Mouse (Mus musculus) thymus, postnatal 4 days (tissue): Measurements from ENCODE around the gene P2rx2.

Experiments
- DNase-seq: peaks from one replicate; pipeline ENCODE4 v3.0.0; 2021

The P2rx2 gene

GRCm38 (mm10) chr5:110342648-110343284 is at the start of gene P2rx2:
Gene P2rx2 (minus strand): TSS chr5:110343212.
- DNase-seq: peak; percentile 64

DNA sequence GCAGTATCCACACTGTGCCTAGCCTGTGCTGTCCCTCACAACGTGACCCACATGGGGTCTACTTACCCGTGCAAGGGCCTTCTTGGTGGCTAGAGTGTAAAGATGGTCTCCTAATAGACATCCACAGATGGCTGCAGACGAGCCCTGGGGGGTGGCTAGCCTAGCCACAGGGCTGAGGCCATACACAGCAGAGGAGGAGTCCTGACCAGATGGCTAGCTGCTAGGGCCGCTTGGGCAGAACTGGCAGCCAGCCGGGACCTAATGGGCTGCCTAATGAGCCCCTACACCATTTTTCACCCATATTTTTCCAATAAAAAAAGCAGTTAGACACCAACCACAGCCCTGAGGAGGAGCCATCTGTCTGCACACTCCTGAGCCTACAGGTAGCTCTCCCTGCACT is 49.7 kb upstream of the P2rx2 start:
- DNase-seq: no peak

DNA sequence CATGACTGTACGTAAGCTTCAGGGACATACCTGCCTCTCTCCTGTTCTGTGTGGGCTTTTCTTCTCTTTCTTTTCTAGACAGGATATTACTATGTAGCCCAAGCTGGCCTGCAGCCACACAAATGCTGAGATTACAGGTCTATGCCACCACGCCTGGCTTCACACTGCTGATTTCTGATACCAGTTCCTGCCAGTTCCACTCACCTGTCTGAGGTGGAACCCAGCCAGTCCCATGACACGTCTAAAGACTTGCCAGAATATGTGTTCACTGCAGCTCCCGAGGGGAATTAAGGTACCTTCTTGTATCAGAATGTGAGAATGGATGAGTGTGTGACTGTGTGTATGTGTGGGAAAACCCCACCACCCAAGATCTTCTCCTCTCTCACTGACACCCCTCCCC is 47.6 kb upstream of the P2rx2 start:
- no peak for DNase-seq

- DNase-seq: no peak
These were observed 44.3 kb upstream of the P2rx2 start for GRCm38 (mm10) chr5:110387332-110387731.

DNA sequence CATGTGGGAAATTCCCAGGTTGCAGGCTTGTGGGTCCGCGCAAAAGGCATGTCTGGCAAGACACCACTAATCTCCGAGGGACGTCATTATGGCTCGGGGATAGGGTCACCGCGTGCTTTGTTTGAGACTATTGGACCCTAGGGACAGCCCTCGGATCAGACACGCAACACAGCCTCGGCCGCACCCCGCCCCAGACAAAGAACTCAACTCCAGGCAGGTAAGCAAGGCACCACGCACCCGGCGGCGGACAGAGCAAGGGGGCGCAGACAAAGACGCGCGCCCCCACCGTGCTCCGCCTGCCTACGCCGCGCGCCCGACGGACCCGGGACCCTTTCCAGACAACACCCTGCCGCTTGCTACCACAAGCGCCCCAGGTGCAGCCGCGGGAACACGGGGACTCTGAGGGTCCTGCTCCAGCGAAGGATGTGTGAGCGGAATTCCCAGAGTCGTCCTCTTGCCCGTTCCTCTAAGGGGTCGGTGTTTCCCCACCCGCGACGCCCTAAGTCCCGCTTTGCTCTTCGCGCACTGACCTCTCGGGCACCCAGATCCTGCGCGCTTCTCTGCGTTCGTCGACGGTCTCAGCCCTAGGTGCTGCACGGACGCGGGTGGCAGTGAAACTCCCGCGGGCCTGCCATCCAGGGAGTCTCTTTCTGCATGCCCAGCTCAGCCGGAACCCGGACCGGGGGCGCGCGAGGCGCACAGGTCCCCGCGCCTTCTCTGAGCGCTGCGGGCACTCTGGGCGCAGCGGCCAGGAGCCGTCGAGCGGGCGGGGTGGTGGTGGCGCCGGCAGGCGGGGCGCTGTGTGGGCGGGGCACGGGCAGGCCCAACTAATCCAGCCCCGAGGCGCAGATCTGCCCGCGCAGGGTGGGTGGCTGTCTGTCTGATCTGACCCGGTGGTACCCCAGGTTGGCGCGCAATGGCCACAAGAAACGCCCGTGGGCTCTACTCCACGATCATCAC is 43.6 kb upstream of the P2rx2 start:
- DNase-seq: peak; percentile 65

GRCm38 (mm10) chr5:110385263-110385662 is 42.3 kb upstream of the P2rx2 start:
- DNase-seq: no peak

DNA sequence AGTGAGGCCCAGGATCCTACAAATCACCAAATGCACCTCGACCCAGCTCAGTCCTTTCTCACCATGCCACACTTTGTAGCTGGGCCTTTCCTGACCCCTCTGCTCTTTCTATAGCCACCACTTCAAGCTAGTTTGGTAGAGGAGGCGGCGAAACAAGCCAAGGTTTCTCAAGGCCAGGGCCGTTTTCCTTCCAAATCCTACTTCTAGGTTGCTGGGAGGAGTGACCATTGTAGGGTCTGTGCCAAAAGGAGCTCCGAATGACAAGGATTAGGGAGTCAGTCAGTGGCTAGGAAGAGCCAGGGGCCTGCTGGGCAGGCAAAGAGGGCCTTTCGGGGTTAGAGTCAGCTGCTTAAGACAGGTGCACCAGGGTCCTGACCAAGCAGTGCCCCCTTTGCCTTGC is 41.5 kb upstream of the P2rx2 start:
- no peak for DNase-seq

DNA sequence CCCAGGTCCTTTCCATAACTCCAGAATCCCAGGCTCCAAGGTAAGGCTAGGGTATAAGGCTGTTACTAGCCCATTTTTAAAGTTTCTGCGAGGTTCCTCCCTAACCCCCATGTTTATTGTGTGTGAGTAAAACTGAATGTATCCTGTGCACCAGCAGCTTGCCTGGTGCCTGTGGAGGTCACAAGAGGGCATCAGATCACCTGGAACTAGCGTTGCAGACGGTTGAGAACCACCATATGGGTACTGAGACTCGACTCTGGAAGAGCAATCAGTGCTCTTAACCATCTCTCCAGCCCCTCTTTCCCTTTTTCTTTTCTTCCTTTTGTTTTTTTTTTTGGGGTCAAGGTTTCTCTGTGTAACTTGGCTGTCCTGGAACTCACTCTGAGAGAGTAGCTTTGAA is 36.8 kb upstream of the P2rx2 start:
- DNase-seq: no peak

DNA sequence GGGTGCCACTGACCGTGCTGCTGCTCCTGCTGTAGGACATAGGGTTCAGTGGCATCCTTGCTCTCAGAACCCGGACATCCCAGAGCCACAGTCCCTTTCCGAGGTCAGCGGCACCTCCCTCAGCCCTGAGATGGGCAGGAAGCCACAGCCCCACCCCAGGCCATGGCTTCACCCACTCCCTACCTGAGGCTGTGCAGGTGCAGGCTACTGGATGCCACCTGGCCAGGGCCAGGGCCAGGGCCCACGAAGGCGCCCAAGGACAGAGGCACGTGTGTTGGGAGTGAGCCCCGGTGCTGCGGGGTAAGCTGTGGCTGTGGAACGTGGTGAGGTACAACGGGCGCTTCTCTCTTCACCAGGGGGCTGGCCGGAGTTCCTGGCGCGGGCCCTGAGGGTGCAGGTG is 36.1 kb upstream of the P2rx2 start:
- DNase-seq: no peak

- no peak for DNase-seq
These were observed 35.2 kb upstream of the P2rx2 start for GRCm38 (mm10) chr5:110378181-110378583.

DNA sequence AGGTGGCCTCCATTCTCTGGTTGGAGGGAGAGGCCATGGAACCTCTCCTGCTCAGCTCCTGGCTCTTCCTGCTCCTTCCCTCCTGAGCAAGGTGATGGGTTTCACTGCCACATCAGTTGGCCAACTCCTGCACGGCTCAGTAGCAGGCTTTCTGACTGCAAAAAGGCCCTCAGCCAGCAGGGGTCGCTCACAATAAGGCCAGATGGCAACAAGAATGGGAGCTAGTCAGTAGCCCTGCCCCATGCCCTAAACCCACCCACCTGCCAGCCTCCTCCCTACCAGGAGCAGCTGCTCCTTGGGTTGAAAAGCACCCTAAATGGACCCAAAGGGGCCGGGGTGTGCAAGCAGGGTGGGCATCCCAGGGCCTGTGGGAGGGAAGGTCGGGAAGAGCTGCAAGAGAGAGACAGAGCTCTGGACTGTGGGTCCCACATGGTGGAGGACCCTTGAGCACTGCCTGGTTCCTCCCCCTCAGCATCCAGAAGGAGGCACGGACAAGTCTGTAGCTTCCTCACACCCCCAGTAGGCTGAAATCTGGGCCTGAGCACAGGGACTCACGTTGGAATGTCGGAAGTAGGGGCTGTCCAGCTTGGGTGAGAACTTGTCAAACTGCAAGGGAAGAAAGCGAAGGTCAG is 33.9 kb upstream of the P2rx2 start:
- peak; percentile 89 for DNase-seq

DNA sequence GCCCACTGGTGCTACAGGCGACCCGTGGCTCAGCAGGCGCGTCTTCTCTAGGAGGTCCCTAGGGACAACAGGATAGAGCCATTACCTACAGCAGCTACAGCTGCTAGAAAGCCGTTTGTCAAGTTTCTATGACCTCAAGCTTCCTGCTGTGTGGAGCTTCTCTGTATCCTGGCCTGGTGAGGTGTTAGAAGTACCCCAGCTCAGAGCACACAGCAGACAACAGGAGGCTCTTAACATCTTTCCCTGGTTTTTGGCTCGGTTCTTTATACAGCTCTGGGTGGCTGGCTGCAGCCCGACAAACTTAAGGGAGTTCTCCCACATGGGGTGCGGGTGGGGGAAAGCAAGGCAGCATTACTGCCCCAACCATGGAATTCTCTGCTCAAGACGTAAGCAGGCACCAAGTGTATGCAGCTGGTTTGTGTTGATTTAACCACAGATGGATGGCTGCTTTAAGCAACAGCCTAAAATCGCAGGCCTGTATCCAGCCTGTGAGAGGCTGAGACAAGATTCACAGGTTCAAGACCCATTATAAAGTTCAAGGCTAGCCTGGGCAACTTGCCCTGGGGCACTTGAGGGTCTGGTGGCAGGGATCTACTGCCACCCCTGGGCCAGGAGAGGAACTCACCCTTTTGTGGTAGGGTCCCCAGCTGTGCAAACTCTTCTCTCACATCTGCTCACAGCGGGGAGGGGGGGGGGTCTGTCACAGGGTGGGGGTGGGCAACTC is 21.0 kb upstream of the P2rx2 start:
- DNase-seq: no peak

GRCm38 (mm10) chr5:110363179-110363821 is 20.3 kb upstream of the P2rx2 start:
- DNase-seq: peak; percentile 92

- no peak for DNase-seq
These were observed 19.8 kb upstream of the P2rx2 start for GRCm38 (mm10) chr5:110362813-110363178.

DNA sequence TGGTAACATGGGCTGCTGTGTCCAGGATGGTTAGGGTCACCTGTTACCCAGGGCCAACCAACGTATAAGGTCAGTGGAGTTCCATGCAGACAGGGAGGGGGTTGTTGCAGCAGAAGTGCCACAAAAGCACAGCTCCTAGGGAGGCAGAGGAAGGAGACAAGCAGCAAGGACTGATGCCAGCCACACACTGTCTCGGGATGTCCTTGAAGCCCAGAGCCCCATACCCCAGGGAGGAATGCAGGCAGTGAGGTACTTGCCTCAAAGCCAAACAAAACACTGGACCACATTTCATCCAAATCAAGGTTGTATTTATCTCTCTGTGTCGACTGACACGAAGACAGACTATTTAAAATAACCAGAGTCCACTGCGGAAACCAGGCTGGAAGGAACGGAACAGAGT is 18.5 kb upstream of the P2rx2 start:
- DNase-seq: no peak

- peak; percentile 90 for DNase-seq
These were observed 14.6 kb upstream of the P2rx2 start for GRCm38 (mm10) chr5:110357531-110358179.

DNA sequence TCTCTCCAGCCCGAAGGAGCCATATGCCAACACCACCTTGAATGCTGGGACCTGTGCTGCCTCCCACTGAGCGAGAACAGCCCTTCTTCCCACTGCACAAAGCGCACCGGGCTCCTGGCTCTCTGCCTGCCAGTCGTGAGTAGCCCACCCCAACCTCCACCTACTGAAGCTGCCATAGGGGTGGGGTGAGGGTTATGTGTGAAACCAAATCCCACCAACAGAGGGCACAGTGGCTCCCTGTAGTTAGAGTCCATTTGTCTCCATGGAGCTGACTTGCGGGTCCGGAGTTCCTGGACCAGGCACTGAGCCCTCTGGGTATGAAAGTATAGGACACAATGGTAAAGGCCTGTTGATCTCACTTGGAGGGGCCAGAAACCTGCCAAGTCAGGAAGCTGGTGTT is 11.7 kb upstream of the P2rx2 start:
- peak; percentile 72 for DNase-seq

- DNase-seq: no peak
These were observed 4.0 kb upstream of the P2rx2 start for GRCm38 (mm10) chr5:110347006-110347405.

DNA sequence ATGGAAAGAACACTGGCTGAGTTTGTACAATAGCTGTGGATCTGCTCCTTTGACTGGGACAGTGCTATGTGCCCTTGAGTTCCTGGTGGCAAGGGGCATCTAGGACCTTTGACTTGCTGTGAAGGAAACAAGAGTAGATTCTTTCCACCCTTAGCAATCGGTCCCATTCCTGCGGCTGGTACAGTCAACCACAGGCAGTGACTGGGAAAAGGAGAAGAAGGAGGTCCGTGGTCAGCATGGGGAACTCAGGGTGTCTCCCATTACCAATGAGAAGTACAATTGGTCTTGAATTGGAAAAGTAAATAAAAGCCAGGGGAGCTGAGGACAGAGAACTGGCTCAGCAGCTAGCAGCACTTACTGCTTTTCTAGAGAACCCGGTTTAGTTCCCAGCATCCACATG is 2.5 kb upstream of the P2rx2 start:
- no peak for DNase-seq

DNA sequence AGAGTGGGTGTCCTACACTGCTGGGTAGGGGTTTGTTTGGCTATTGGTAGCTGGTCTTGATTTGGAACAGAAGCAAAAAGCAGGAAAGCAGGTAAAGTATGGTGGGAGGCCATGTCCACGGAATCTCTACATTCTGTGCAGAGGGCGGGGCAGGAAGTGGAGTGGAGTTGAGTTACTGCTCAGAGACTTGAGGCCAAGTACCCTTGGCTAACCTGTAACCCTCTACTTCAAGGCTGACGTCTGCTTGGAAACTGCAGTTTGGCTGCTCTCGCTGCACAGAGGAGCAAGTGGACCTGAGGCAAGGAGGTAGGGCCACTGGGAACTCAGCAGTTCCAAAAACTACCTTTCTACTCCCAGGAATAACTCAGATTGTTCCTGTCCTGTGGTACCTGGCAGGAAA is 1.5 kb upstream of the P2rx2 start, which contains the start of gene Lrcol1:
Lrcol1 (plus strand) TSS at position 207 of the 400 bp plus-strand sequence.
- no peak for DNase-seq

DNA sequence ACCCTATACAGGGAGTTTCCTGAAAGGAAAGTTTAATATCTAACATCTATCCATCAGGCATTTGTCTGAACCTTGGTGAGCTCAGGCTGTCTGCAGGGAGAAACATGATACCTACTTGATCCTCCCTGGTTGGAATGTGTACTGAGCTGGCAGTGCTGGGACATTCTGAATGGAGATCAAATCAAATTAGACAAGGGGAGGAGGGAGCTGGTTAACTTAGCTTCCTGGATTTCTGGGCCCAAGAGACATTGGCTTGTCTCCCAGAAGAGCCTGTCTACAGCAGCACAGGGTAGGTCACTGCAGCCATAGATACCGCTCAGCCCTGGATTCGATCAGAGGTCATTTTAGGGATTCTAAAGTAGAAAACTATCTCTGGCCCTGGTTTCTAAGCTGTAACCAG is 4.2 kb downstream of the P2rx2 start:
- no peak for DNase-seq

DNA sequence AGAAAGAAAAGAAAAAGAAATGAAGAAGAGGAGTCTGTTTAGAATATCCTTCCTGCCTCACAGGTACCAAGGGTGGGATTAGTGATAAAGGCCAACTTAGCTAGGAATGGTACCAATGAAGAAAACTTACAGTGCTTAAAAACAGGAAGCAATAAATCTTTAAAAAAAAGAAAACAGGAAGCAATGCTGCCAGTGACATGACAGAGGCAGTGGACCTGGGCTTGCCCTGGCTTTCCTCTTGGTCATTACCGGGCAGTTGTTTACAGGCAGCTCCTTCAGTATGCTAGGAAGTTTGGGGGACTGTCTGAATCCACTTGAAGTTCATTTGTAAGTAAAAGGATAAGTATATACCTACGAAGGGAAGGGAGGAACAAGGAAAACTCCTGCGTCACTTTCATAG is 12.5 kb downstream of the P2rx2 start:
- no peak for DNase-seq
